Mouse (Mus musculus) embryonic facial prominence, embryonic 10.5 days (tissue): ENCODE results near the gene Lmna. TPM values are rescaled to one million over a fixed set of nuclear protein-coding genes. Genes with fewer than 3 reads are reported as not detected.
A peak's percentile ranks its signal among the peaks of the same experiment; 100 is the strongest.

Experiments
- DNase-seq: peaks from one replicate; pipeline ENCODE4 v3.0.0-alpha.2; 2017; ENCODE audit warnings: low spot score
- H3K27ac ChIP-seq: fragments of 300-500 bp; sonication (generic); replicated peaks from 2 replicates; pipeline ENCODE4 v1.5.1; 2016; ENCODE audit warnings: mild to moderate bottlenecking
- H3K27me3 ChIP-seq: fragments of 300-500 bp; sonication (generic); replicated peaks from 2 replicates; pipeline ENCODE4 v1.6.1; 2016; ENCODE audit warnings: low read depth, mild to moderate bottlenecking; ENCODE audit not compliant: poor library complexity, severe bottlenecking
- H3K36me3 ChIP-seq: fragments of 300-500 bp; sonication (generic); replicated peaks from 2 replicates; pipeline ENCODE4 v1.6.1; 2016; ENCODE audit warnings: mild to moderate bottlenecking, moderate library complexity
- H3K4me1 ChIP-seq: fragments of 300-500 bp; sonication (generic); 2 replicates; pipeline ENCODE4 v1.6.1; 2016
- H3K4me3 ChIP-seq: fragments of 300-500 bp; sonication (generic); 2 replicates; pipeline ENCODE4 v1.5.1; 2016; ENCODE audit warnings: mild to moderate bottlenecking, moderate library complexity
- H3K9me3 ChIP-seq: fragments of 300-500 bp; sonication (generic); 2 replicates; pipeline ENCODE4 v1.6.1; 2016; ENCODE audit warnings: mild to moderate bottlenecking
- WGBS: fragments of 180-500 bp; shearing (Covaris S2); methylation state at CpG from one replicate; pipeline ENCODE4 v1.1.7; 2016; 5-methylcytosine and 5-hydroxymethylcytosine counted together
- microRNA counts: library from miRNA; unstranded; fragments of <30 nt; microRNA quantifications from one replicate; lab custom pipeline; 2017
- microRNA-seq: library from miRNA; unstranded; fragments of <30 nt; microRNA quantifications from one replicate; pipeline ENCODE4, GENCODE M21; 2017
- polyA plus RNA-seq: library from polyadenylated mRNA; unstranded; fragments of >200 nt; fragmentation: Nextera tagmentation; extraction: Ambion mirVana; gene quantifications from 2 replicates; pipeline ENCODE4 v1.2.1, GENCODE M21; 2016

The Lmna gene
- polyA plus RNA-seq, 1 experiment from 2014 or later = 17.9 TPM

GRCm38 (mm10) chr3:88437454-88437853, 72.3 kb downstream of the Lmna start:
- Histone ChIP-seq H3K27ac (peak overlapping the region; percentile 74; the same call in 1 of the 2 replicates), H3K4me1 (peaks cover 43% of the 10 kb centered on the region), H3K36me3 (no peaks in the 10 kb centered on the region; the same call in 1 of the 2 replicates), H3K9me3 (no peaks in the 10 kb centered on the region), H3K27me3 (peaks cover 39% of the 10 kb centered on the region), H3K4me3 (peak overlapping the region; percentile 53)
- no peak for DNase-seq
- WGBS = 77% methylated on average over 10 of the region's 10 CpGs

- H3K4me1 ChIP-seq = peaks cover 43% of the 10 kb centered on the region
- peak; percentile 86 for DNase-seq
- H3K4me3 ChIP-seq = peak overlapping the region; percentile 53
- 9% methylated on average over 29 of the region's 29 CpGs for WGBS
- H3K27ac ChIP-seq = peak overlapping the region; percentile 74
- no peaks in the 10 kb centered on the region for H3K9me3 ChIP-seq
- no peaks in the 10 kb centered on the region; the same call in 1 of the 2 replicates for H3K36me3 ChIP-seq
- H3K27me3 ChIP-seq = peaks cover 34% of the 10 kb centered on the region
Observed at GRCm38 (mm10) chr3:88436395-88437201, 73.2 kb downstream of the Lmna start.

- WGBS = 59% methylated on average over 10 of the region's 10 CpGs
- no peak for DNase-seq
- no peak overlapping the region for H3K27ac ChIP-seq
- no peaks in the 10 kb centered on the region; the same call in 1 of the 2 replicates for H3K36me3 ChIP-seq
- H3K27me3 ChIP-seq = peaks cover 23% of the 10 kb centered on the region
- peaks cover 36% of the 10 kb centered on the region for H3K4me1 ChIP-seq
- no peaks in the 10 kb centered on the region for H3K9me3 ChIP-seq
- no peak overlapping the region for H3K4me3 ChIP-seq
Observed at GRCm38 (mm10) chr3:88435515-88435914, 74.2 kb downstream of the Lmna start.

MicroRNAs encoded within 50 kb of the gene (microRNA counts, 519-probe panel; counts per million panel counts)
- 188 counts per million, percentile 57 among the panel's probes with 10 or more counts for microRNA mmu-miR-1905 (lab: Ali Mortazavi, UCI)

Small RNA genes within 50 kb of the gene (microRNA-seq; reads per million reads assigned to microRNA genes)
- gene Mir1905 (not detected), gene Mir7011 (not detected)

Other genes starting within 250 kb of the Lmna start
- not detected in 2 replicates for gene Gm38392, start 222.7 kb downstream of the Lmna start, polyA plus RNA-seq
- gene Tsacc, start 213.0 kb downstream of the Lmna start, polyA plus RNA-seq = 12.6 and 14.7 TPM in 2 replicates
- 862 and 910 TPM in 2 replicates for gene Cct3, start 212.8 kb downstream of the Lmna start, polyA plus RNA-seq
- gene Glmp, start 184.9 kb downstream of the Lmna start, polyA plus RNA-seq = 142 and 153 TPM in 2 replicates
- gene Tmem79, start 173.8 kb downstream of the Lmna start, polyA plus RNA-seq = 2.4 and 4.8 TPM in 2 replicates
- 84.8 and 86.3 TPM in 2 replicates for gene Smg5, start 173.7 kb downstream of the Lmna start, polyA plus RNA-seq
- gene Paqr6, start 145.4 kb downstream of the Lmna start, polyA plus RNA-seq = 0.43 and 1.2 TPM in 2 replicates
- gene Bglap3, start 137.2 kb downstream of the Lmna start, polyA plus RNA-seq = 0.10 and 0.35 TPM in 2 replicates
- gene Bglap2, start 131.3 kb downstream of the Lmna start, polyA plus RNA-seq = not detected in 2 replicates
- not detected in 2 replicates for gene Bglap, start 125.5 kb downstream of the Lmna start, polyA plus RNA-seq
- gene Pmf1, start 99.6 kb downstream of the Lmna start, polyA plus RNA-seq = 184 and 194 TPM in 2 replicates
- gene Slc25a44, start 84.8 kb downstream of the Lmna start, polyA plus RNA-seq = 17.5 and 17.6 TPM in 2 replicates
- gene Sema4a, start 48.8 kb downstream of the Lmna start, polyA plus RNA-seq = 5.9 and 7.1 TPM in 2 replicates
- gene Mex3a, start 22.4 kb upstream of the Lmna start, polyA plus RNA-seq = 33.6 and 37.4 TPM in 2 replicates
- 4.9 and 5.8 TPM in 2 replicates for gene Rab25, start 38.3 kb upstream of the Lmna start, polyA plus RNA-seq
- gene Lamtor2, start 43.1 kb upstream of the Lmna start, polyA plus RNA-seq = 158 and 161 TPM in 2 replicates
- 68.6 and 77.9 TPM in 2 replicates for gene Ubqln4, start 43.8 kb upstream of the Lmna start, polyA plus RNA-seq
- 229 and 231 TPM in 2 replicates for gene Ssr2, start 65.9 kb upstream of the Lmna start, polyA plus RNA-seq
- 110 and 116 TPM in 2 replicates for gene Arhgef2, start 96.0 kb upstream of the Lmna start, polyA plus RNA-seq
- not detected in 2 replicates for gene Rxfp4, start 143.2 kb upstream of the Lmna start, polyA plus RNA-seq
- 98.6 and 105 TPM in 2 replicates for gene Khdc4, start 175.8 kb upstream of the Lmna start, polyA plus RNA-seq
- gene Rit1, start 206.9 kb upstream of the Lmna start, polyA plus RNA-seq = 32.9 and 33.4 TPM in 2 replicates